Mouse (Mus musculus) cortical plate, adult 2 months (tissue): ENCODE data around the gene Ppara. TPM values are rescaled to one million over a fixed set of nuclear protein-coding genes. Genes with fewer than 3 reads are reported as not detected.

Experiments used
- H3K27ac ChIP-seq: fragments of 200-500 bp; 2 replicates; pipeline ENCODE4 v1.5.1; 2012; ENCODE audit warnings: low read length, control low read depth, inconsistent platforms; ENCODE audit not compliant: insufficient read depth
- H3K4me1 ChIP-seq: fragments of 200-500 bp; 2 replicates; pipeline ENCODE4 v1.6.1; 2011; ENCODE audit warnings: low read length; ENCODE audit not compliant: control insufficient read depth, insufficient read depth
- H3K4me3 ChIP-seq: fragments of 200-500 bp; 2 replicates; pipeline ENCODE4 v1.5.1; 2011; ENCODE audit warnings: mild to moderate bottlenecking, low read length, control low read depth; ENCODE audit not compliant: insufficient read depth
- CTCF ChIP-seq: fragments of 200-500 bp; IDR thresholded peaks from 2 replicates; pipeline ENCODE4 v1.5.1; 2011; ENCODE audit warnings: mild to moderate bottlenecking, control low read depth, low read length; ENCODE audit not compliant: insufficient read depth; ENCODE audit errors: extremely low read depth
- POLR2A ChIP-seq: fragments of 200-500 bp; IDR thresholded peaks from 2 replicates; pipeline ENCODE4 v1.6.1; 2011; ENCODE audit warnings: mild to moderate bottlenecking, low read length, control low read depth; ENCODE audit not compliant: insufficient read depth; ENCODE audit errors: extremely low read depth
- polyA plus RNA-seq: library from polyadenylated mRNA; depleted of rRNA; stranded (reverse); fragments of >200 nt; gene quantifications from 2 replicates; pipeline ENCODE4 v1.2.3, GENCODE M21; 2012

Ppara gene
- polyA plus RNA-seq, 1 experiment: 2.0 TPM

DNA sequence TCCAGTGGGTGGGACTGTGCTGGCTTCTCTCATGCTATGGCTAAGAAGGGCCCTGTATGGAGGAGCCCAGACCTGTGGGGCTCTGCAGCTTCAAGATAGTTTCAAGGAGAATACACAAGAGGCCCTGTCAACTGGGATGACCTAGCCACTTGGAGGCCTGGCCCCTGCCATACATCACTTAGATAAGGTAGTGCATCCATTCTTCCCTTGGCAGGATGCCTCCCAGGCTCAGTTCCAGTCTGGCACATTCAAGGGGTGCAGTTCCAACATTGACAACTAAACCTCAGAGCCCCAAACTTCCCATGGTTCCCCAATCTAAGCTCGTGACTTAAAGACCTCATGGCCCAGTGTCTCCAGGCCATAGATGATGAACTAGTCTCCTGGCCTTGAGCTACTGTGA lies 40.4 kb upstream of the Ppara start:
- Histone ChIP-seq H3K27ac (no peak overlapping the region), H3K4me1 (peaks cover 9% of the 10 kb centered on the region), H3K4me3 (no peak overlapping the region)
- TF ChIP-seq CTCF: no peak
- no peak for TF ChIP-seq POLR2A

DNA sequence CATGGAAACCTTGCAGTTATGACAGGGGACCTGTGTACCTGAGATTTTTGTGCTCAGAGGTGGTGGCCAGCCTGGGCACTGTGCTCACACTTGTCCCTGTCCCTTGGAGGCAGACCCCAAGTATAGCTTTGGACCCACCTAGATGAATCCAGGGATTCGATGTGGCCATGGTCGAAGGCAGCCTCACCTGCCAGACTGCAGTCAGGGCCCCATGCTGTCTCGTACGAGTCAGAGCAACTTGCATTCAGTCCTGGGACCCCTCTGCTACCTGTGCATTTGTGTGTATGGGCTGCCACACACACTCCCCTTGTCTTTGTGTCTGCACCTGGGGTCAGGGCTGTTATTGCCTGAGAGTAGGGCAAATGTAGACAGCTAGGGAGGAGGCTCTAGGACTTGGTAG lies 39.5 kb upstream of the Ppara start:
- TF ChIP-seq POLR2A: no peak
- peaks cover 8% of the 10 kb centered on the region for H3K4me1 ChIP-seq
- H3K27ac ChIP-seq: no peak overlapping the region
- H3K4me3 ChIP-seq: no peak overlapping the region

DNA sequence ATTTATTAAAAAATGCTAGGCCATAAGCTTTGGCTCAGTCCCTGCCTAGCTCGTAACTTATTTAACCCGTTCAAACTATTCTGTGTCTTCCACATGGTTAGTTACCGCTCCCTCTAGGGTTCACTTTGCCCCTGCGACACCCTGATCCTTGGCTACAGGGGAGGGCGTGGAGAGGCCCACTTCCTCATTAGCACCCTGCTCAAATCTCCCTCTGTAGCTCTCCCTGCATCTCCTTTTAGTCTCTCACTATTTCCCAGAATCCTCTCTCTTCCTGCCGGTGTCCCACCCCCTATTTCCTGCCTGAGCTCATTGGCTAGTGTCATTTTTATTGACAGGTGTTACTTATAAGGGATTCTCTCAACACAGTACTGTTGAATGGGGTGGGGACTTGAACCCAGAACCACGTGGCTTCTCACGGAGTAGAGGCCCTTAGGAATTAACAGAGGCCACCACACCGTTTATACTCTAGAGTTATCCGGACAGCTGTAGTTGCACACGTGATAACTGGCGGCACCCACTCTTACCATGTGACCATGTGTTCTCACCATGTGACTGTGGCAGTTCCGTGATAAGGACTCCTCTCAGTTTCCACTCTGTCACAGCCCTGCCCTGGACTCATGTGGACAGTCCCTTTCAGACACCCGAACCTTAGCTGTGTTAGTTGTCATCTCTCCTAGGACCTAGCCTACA lies 36.3 kb upstream of the Ppara start:
- Histone ChIP-seq H3K4me3 (no peak overlapping the region), H3K4me1 (peaks cover 7% of the 10 kb centered on the region), H3K27ac (0 out of 2 replicates have a peak overlapping the region, but pooled peaks have one; percentile 30)
- no peak for TF ChIP-seq CTCF
- no peak for TF ChIP-seq POLR2A

DNA sequence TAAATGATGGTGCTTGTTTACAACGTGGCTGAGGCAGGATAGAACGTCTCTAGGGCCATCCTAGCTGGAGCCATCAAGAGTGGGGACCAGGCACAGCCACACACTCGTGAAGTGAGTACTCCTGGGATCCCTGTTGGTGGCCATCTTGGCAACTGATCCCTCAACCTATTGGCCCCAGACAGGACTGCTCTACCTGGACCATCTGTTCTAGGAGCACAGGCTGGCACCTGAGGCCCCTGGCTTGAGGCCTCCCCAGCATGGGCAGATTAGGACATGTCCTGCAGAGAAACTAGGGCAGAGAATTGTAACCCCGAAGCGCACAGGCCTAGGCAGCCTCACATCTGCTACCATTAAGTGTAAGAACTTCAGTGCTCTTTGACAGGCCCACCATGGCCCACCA lies 35.3 kb upstream of the Ppara start:
- H3K4me1 ChIP-seq: peaks cover 7% of the 10 kb centered on the region
- no peak overlapping the region for H3K4me3 ChIP-seq
- H3K27ac ChIP-seq: 0 out of 2 replicates have a peak overlapping the region, but pooled peaks have one; percentile 63
- TF ChIP-seq POLR2A (no peak), CTCF (no peak)

DNA sequence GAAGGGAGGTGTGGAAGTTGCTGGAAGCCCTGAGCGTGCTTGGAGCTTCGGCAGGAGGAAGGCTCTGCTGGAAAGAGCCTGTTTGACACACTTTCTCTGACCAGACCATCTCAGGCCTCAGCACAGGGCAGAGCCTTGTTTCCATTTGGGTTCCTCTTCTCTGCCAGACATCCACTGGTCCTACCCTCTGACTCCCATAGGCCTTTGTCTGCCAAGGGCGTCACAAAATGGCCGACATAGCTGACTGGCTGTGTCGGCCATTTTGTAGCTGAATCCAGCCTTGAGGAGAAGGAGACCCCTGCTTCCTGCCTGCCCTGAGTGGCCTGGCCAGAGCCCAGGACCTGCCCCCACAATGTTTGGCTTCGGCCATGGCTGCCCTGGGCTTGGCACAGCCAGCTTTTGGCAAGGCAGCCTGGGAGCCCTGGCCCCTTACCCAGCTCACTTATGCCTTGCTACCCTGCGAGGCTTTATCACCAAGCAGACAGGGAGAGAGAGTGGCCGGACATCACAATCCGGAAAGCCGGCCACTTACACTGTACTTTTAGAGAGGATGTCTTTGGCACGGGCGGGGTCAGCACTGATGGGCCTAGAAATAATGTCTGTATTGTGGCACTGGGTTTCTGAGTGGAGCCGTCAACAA lies 34.8 kb upstream of the Ppara start:
- Histone ChIP-seq H3K27ac (peak overlapping the region; percentile 63), H3K4me3 (no peak overlapping the region), H3K4me1 (peaks cover 7% of the 10 kb centered on the region)
- TF ChIP-seq POLR2A (no peak), CTCF (no peak)

DNA sequence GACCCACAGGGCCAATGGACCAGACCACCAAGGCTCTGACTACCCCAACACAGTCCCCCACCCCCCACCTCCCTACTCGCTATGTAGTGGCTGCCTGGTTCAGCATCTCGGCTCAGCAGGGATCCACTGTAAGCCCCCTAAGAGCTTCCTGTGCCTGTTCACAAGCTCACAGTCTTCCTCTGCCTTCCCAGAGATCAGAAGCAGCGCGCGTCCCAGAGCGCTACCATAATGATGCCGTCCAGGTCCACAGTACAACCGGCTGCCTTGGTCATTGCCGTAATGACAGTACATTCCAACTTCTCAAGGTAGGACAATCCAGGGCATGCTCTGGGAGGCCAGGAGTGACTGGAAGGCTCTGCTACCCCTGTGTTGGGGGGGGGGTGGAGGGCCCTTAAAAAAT lies 34.1 kb upstream of the Ppara start:
- peaks cover 7% of the 10 kb centered on the region for H3K4me1 ChIP-seq
- no peak for TF ChIP-seq CTCF
- no peak for TF ChIP-seq POLR2A
- peak overlapping the region; percentile 63 for H3K27ac ChIP-seq
- no peak overlapping the region for H3K4me3 ChIP-seq

DNA sequence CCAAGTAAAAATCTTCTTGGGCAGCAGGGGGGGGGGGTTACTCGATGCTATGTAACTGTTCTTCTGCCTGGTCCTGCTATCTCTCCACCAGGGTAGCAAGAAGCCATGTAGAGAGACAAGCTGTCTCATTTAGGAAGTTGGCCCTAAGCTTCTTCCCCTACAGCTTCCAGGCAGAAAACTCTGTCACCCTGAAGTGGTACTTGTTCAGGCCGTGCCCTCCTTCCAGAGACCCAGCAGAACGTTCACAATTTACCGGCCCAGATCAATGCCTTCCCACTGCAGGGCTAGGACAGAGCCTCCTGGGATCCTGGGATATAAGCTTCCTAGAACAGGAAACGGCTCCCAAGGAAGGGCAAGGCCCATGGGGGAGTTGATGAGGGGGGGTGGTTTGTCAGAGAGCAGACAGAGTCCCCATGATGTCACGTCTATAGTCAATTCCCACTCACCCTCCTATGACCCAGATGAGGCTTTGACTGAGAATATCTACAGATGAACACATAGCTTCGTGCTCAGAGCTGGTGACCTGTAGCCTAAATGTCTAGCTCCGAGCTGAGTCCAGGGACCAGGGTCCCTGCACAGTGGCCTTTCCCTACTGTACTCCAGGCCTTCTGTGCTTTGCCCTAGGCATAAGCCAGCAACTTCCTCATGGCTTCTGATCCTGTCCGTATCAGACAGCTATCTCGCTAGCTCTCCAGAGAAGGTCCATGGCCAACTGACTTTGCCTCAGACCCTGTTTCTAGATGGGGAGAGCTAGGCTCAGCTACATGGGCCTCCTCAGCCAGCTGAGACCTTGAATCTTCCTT lies 33.5 kb upstream of the Ppara start:
- no peak overlapping the region for H3K4me3 ChIP-seq
- TF ChIP-seq CTCF (no peak), POLR2A (no peak)
- no peak overlapping the region; the same call in 1 of the 2 replicates for H3K27ac ChIP-seq
- H3K4me1 ChIP-seq: peaks cover 7% of the 10 kb centered on the region

DNA sequence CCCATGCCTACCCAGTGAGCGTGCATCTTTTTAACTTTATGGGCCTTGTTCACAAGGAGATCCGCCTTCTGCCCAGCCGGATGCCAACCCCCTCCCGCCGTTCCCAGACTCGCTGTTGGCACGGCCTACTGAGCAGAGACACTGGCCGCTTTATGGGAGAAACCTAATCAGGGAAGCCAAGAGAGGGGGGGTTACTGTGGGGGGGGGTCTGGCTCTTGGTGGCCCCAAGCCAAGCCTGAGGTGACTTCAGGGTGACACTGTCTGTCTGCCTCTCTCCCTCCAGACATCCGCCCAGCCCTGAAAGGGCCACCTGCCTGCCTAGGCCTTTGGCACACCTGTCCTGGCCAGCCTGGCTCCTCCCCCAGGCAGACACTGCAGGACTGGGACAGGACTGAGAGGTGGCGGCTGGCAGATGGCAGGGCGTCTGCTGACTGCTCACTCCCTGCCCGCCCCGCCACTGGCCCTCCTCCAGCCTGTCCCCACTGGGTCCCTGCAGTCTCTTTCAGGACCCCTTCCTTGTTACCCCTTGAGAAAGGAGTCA lies 32.3 kb upstream of the Ppara start:
- peaks cover 7% of the 10 kb centered on the region for H3K4me1 ChIP-seq

DNA sequence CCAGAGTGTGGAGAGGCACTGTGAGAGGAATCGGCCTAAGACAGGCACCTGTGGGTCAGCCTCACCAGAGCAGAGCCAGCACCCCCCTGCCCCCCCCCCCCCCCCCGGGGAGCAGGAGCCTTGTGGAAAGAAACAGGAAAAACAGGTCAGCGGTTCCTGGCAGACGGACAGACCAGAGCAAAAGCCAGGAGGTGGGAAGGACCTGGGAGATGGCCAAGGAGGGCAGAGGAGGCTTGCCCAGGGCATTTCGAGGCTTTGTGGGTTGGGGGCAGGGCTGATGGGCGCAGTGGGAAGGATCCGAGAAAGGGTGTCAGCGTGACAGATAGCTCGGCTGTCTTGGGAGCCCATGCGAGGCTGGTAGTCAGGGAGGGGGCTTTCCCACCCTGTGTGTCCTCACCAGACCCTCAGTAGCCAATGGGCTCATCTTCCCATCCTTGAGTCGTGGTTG lies 31.6 kb upstream of the Ppara start:
- H3K4me3 ChIP-seq: no peak overlapping the region
- TF ChIP-seq CTCF: no peak
- no peak for TF ChIP-seq POLR2A
- H3K4me1 ChIP-seq: peaks cover 7% of the 10 kb centered on the region
- H3K27ac ChIP-seq: peak overlapping the region; percentile 64

More for the DNA sequence above, 32.3 kb upstream of the Ppara start:
- TF ChIP-seq POLR2A (no peak), CTCF (no peak)
- Histone ChIP-seq H3K27ac (peak overlapping the region; percentile 64), H3K4me3 (no peak overlapping the region)
